Mouse (Mus musculus) kidney, adult 18-20 months (tissue): ENCODE results near the gene Hipk4.
A peak's percentile ranks its signal among the peaks of the same experiment; 100 is the strongest.

Source experiments
- DNase-seq: peaks from one replicate; pipeline ENCODE4 v3.0.0; 2021

The Hipk4 gene

GRCm38 (mm10) chr7:27522967-27523366, at the start of gene Hipk4:
Hipk4 (plus strand) TSS chr7:27523267.
- DNase-seq, result no peak

- no peak for DNase-seq
Measured at GRCm38 (mm10) chr7:27473835-27474489, 49.1 kb upstream of the Hipk4 start.

GRCm38 (mm10) chr7:27474490-27474954, 48.5 kb upstream of the Hipk4 start:
- peak; percentile 98 for DNase-seq

GRCm38 (mm10) chr7:27475596-27475995, 47.5 kb upstream of the Hipk4 start:
- no peak for DNase-seq

GRCm38 (mm10) chr7:27476098-27476635, 46.9 kb upstream of the Hipk4 start:
- DNase-seq, result peak; percentile 54

- no peak for DNase-seq
Measured at GRCm38 (mm10) chr7:27478561-27478960, 44.5 kb upstream of the Hipk4 start.

- DNase-seq, result peak; percentile 50
Measured at GRCm38 (mm10) chr7:27479750-27480149, 43.3 kb upstream of the Hipk4 start.

- DNase-seq, result no peak
Measured at GRCm38 (mm10) chr7:27480506-27480905, 42.6 kb upstream of the Hipk4 start.

GRCm38 (mm10) chr7:27480927-27481626, 42.0 kb upstream of the Hipk4 start:
- DNase-seq, result peak; percentile 34

- peak; percentile 93 for DNase-seq
Measured at GRCm38 (mm10) chr7:27481627-27481969, 41.5 kb upstream of the Hipk4 start.

- no peak for DNase-seq
Measured at GRCm38 (mm10) chr7:27483860-27484259, 39.2 kb upstream of the Hipk4 start.

GRCm38 (mm10) chr7:27486102-27486769, 36.8 kb upstream of the Hipk4 start:
- DNase-seq, result no peak

- peak; percentile 100 for DNase-seq
Measured at GRCm38 (mm10) chr7:27486770-27487697, 36.0 kb upstream of the Hipk4 start, which contains the start of gene Sertad1. Sertad1 (plus strand) TSS chr7:27486910.

GRCm38 (mm10) chr7:27487740-27488268, 35.3 kb upstream of the Hipk4 start:
- DNase-seq, result peak; percentile 65

GRCm38 (mm10) chr7:27489270-27489869, 33.7 kb upstream of the Hipk4 start:
- DNase-seq, result no peak

GRCm38 (mm10) chr7:27490227-27490542, 32.9 kb upstream of the Hipk4 start:
- no peak for DNase-seq

- DNase-seq, result peak; percentile 96
Measured at GRCm38 (mm10) chr7:27490543-27491329, 32.3 kb upstream of the Hipk4 start.

GRCm38 (mm10) chr7:27491856-27492255, 31.2 kb upstream of the Hipk4 start:
- DNase-seq, result peak; percentile 43

- no peak for DNase-seq
Measured at GRCm38 (mm10) chr7:27493022-27493421, 30.0 kb upstream of the Hipk4 start.

GRCm38 (mm10) chr7:27493450-27493849, 29.6 kb upstream of the Hipk4 start:
- no peak for DNase-seq
